Mouse (Mus musculus) CD4-positive, CD25-positive, alpha-beta regulatory T cell, adult 2 months (primary cell): Measurements from ENCODE around the gene Fkrp.

ENCODE experiments used
- DNase-seq: peaks from one replicate; pipeline ENCODE4 v3.0.0-alpha.2; 2012; ENCODE audit warnings: low read depth, low spot score

The Fkrp gene

DNA sequence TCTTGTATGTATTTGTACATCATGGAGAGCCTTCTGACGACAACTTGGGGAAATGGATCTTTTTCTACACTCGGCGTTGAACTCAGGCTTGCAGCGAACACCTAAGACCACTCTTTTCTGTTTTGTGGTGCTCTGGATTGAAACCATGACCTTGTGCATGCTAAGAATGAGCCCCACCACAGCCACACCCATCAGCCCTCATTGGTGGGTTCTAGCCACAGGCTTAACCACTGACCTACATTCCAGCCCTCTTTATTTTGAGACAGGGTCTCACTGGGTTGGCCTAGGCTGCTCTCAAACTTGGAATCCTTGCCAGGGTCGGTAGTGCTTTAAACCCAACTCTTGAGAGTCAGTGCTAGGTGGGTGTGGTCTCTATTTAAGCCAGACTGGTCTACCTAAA is 21.6 kb downstream of the Fkrp start:
- DNase-seq = no peak

DNA sequence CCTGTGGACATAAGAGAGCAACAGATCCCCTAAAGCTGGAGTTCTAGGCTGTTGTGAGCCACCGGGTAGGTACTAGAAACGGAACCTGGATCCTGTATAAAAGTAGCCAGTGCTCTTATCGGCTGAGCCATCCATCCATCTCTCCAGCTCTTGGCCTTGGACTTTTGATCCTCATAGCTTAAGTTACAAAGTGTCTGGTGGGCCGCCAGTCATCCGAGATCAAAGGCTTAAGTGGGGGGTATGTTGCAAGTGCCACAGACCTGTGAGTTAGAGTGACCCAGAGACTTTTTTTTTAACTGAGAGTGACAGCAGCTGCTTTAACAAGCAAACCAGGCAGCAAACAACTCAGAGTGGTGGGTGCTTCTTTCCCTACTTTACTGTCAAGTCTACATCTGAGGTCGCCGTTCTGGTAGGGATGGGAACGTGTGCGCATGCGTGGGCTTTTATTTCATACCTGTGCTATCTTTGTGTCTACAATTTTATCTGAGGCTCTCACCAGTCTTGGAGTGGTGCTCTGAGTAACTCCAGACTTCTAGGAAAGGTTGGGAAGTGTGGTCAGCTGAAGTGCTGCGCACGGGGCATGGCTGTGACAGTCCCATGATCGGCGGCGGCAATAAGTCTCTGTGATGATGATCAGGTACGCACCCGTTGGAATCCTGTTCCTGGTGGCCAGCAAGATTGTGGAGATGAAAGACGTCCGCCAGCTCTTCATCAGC is 23.4 kb downstream of the Fkrp start:
- DNase-seq = no peak

DNA sequence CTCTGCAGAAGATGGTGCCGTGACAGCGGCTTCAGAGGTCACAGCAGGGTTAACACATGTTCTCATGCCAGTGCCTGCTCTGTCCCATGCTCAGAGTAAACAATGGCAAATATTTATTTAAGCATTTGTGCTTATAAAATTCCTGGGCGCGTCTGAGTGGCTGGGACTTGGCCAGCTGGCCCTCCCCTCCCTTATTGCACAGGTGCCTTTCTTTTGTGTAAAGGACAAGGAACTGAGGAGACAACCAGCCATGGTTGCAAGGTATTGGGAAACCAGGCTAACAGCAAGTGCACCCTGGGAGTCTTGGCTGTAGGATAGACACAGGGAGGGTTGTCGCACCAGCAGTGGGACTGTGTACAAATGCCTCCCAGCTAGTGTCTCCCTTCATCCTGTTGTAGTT is 24.2 kb downstream of the Fkrp start:
- no peak for DNase-seq

DNA sequence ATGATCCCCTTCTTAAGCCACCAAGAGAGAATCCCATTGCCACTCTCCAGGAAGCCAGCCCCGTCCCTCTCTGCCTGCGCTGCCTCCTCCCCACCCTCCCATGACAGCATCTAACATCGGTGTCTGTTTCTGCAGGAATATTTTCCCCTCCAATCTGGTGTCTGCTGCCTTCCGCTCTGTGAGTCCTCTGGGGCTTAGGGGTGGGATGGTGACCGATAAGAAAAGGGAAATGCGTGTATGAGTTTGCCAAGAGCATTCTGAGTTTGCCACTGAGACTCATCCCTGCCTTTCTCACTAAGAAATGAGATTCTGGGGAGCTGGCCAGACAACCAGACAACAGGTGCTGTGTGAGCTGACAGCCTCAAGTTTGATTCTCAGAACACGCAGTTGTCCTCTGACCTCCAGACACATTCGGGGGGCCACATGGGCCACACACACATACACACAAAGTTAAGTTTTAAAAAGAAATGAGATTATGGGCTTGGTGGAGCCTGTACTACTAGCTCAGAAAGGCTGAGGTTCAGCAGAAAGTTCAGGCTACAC is 30.9 kb downstream of the Fkrp start:
- no peak for DNase-seq

DNA sequence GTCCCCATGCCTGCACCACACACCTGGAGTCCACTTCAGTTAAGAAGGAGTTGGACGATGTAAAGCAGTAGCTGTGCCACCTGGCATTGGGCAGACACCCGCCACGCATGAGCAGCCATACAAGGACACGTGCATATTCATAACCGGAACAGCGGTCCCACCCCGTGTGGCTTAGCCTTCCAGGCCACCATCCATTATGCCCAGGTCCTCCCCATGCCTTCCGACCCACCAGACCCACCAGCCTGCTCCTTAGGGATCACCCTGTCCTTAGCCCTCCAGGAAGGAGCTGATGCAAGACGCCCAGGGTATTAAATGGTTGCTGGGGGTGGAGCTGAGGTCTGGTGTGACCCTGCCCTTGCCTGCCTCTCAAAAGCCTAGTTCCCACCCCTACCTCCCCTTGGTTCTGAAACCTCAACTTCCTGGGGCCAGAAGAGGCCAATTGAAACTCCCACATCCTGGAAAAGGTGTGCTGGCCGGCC is 32.0 kb downstream of the Fkrp start:
- DNase-seq = peak; percentile 26

DNA sequence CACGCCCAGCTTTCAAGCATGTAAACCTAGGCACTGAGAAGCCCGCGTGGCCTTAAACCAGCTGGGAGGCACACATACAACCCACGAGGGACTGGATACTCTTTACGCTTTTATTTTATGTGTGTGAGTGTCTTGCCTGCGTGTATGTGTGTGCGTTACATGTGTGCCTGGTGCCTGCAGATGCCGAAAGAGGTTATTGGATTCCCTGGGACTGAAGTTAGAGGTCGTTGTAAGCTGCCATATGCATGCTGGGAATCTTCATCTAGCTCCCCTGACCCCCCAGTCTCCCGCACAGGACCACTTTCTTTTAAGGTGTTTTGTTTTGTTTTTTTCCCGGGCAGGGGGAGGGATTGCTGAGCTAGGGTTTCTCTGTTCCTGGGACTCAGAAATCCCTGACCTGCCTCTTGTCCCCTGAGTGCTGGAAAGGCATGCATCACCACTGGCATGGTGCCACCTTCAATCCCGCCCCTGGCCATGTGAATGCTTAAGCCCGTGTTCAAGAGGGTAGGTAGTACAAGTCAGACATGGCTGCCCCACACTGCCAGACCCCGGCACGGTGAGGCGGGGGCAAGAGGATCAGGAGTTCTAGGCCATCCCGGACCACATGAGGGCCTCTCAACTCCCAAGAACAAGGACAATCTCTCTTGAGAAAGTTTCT is 32.6 kb downstream of the Fkrp start:
- DNase-seq = no peak

DNA sequence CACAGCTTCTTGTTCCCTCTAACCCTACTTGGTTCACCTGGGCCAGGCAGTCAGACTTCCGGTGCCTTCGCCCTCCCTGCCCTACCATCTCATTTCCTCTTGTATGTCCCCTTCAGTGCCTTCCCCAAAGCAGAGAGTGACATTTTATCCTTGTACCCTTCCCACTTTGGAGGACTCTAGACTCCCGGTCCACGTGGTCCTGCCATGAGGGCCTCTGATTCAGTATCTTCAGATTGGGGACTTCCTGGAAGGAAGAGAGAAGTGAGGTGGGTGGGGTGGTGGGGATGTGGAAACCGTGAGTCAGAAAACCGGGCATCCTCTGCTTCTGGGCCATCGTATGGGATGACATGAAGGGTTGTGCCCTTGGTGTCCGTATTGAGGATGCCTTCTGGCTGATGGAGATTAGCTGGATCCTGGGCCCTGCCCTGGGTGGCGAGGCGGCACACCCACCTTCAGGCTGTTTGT is 33.3 kb downstream of the Fkrp start:
- DNase-seq = peak; percentile 67

DNA sequence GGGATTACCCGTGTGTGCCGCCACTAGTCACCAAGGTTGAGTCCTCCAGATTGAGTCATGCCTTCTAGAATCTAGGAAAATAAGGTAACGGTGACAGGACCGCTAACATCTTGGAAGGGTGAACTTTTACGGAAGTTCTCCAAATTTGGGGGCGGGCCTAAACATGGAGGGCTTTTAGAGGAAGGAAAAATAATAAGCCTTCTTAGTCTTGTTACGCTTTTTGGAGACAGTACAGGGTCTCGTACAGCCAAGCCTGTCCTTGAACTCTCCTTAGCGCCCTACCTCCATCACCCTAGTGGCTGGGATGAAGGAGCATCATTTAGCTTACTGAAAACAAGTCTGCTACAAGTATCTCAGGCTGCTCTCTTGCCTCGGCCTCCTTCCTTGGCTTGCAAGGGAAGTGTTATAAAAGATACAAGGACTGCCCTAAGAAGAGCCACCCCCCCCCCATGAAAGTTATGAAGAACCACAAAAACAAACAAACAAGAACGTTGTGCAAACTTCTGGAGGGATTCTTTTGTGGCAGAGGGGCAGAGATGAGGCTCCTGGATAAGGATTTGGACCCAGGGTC is 33.9 kb downstream of the Fkrp start:
- DNase-seq = peak; percentile 44

DNA sequence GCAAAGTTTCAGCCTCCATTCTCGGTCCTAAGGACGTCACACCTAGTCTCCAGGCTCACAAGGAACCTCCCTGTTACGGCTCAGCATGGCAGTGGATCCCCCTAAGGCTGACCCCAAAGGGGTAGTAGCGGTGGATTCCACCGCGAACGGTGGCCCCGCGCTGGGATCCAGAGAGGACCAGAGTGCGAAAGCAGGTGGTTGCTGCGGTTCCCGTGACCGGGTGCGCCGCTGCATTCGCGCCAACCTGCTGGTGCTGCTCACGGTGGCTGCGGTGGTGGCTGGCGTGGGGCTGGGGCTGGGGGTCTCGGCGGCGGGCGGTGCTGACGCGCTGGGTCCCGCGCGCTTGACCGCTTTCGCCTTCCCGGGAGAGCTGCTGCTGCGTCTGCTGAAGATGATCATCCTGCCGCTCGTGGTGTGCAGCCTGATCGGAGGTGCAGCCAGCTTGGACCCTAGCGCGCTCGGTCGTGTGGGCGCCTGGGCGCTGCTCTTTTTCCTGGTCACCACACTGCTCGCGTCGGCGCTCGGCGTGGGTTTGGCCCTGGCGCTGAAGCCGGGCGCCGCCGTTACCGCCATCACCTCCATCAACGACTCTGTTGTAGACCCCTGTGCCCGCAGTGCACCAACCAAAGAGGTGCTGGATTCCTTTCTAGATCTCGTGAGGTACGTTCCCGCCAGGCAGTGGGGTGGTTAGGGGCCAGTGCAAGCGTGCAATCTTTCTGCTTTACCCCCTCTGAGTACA is 34.5 kb downstream of the Fkrp start:
- peak; percentile 52 for DNase-seq

DNA sequence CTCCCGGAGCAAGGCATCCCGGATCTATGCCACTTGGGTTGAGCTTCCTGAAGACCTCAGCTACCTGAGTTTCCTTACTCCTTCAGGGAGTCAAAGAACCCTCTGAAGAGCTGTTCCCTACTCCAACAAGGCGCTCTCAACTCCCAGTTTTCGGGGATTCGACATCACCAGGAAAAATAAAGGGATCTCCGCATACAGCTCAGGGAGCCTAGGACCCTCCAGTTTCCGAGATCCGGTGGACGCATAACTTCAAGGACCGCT is 35.0 kb downstream of the Fkrp start:
- no peak for DNase-seq

DNA sequence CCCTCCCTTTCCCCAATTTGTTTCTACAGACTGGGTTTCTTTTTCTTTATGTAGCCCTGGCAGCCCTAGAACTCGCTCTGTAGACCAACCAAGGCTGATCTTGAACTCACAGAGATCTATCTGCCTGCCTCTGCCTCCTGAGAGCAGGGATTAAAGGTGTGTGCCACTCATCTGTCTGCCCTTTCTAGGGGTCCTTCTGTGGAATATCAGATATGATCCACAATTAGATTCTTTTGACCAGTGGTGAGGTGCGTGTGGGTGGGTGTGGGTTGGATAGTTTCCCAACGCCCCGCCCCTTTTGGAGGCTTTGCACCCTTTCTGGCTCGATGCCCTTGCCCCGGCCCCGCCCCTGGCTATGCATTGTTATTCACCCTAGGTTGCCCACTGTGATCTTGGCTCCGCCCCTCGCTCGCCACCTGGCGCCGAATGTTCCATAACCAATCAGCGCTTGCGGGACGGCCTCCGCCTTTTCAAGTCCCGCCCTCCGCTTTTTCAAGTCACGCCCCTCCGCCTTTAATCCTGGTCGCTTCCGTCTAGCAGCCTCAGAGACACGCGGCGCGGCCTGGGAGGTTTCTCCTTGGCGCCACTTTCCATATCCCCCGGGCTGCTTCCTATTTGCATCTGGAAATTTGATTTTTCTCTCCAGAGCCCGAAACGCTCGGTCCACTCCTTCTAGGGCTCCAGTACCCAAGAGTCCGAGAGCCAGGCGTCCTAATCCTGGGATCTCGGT is 35.5 kb downstream of the Fkrp start, which contains the start of gene Slc1a5:
Gene Slc1a5, plus strand, starts transcription at position 516 of the 730 bp plus-strand sequence.
- peak; percentile 97 for DNase-seq

DNA sequence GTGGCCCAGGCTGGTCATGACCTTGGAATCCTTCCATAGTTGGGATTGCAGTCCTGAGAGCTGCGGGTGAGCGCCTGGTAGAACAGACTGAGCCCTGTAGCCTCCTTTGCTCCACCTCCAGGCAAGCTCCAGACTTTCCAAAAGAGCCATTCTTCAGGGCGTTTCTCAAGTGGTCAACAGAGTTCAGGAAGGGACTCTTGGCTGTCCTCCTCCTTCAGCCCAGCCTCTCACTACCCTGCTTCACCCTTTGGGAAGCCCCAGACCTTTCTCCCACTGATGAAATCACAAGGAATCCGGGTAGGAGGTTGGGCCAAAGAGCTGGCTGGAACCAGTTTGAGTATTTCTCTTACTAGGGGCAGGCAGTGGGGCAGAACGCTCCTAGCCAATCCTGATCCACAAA is 36.5 kb downstream of the Fkrp start:
- no peak for DNase-seq

DNA sequence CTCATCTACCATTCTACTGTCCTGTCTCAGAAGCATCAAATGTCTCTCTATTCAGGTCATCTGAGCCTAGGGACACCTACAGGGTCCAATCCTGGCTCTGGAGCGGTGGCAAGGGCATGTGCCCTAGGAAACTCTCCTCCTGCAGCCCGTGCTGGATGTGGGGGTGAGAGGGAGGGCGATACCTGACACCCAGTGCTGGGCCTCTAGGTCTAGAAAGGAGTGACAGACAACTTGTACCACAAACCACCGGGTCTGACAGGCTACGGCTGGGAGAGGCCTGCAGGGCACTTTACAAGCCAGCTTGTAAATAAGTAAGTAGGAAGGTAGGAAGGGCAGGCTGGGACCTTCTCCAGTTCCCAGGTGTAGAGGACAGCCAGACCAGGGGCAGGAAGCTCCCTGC is 40.6 kb downstream of the Fkrp start:
- no peak for DNase-seq

DNA sequence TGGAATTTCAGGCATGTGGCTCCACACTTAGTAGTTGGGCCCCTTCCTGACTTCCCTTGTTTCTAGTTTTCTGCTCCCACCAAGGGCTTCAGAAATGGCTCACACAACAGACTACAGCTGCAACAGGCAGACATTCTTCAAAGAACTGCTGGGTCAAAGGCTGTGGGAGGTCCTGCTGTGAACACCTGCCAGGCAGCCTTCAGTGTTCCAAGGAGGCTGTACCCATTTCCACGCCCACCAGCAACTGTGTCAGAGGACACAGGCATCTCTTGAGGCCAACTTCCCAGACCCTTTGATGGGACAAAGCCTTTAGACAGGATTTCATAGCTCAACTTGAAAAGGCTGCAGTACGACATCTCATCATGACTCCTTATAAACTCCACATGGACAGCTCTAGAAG is 50.1 kb downstream of the Fkrp start:
- DNase-seq = no peak

DNA sequence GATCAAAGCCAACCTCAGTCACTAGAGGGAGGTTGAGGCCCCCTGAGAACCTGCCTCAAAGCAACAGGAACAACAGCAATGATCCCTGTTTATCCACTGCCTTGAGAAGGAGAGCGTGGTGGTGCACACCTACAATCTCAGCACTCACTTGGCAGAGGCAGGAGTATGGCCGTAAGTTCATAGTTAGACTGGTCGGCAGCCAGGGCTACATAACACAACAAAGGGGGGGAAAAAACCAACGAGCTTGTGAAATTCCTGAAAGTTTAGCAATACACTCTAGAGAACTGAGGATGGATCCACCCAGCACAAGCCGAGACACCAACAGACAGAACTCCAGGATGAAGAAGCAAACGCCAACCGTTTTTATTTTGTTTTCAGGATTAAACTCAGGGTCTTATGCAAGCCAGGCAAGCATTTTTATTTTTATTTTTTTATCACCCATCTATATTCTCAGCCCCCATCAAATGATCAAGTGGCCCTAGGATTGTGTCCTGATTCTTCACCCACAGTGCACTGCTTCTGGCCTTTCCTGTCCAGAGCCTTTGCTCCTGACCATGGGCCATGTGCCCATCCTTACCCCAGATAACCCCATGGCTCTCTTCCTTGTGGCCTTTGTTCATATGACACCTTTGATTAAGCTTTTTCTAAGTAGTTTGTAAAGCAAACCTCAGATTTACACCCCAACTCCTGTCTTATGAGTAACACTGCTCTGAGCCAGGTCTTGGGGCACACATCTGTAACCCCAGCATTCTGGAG is 52.9 kb downstream of the Fkrp start:
- DNase-seq = no peak

DNA sequence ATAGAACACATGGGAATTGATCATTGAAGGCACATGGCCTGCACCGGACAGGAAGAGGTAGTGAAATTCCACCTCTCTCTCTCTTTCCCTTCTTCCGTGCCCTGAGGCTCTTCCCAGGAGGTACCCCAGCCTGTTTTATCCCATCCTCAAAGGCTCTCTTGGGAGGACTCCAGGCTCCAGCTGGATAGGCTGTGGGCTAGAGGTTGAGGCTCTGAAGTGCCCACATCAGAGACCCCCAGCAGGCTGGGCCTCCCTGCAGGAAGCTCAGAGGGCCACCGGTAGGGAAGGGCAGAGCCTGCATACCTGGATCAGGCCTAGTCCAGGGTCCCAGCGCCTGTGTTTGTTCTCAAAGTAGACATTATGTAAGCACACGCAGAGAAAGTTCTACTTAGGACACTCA is 54.9 kb downstream of the Fkrp start:
- no peak for DNase-seq

DNA sequence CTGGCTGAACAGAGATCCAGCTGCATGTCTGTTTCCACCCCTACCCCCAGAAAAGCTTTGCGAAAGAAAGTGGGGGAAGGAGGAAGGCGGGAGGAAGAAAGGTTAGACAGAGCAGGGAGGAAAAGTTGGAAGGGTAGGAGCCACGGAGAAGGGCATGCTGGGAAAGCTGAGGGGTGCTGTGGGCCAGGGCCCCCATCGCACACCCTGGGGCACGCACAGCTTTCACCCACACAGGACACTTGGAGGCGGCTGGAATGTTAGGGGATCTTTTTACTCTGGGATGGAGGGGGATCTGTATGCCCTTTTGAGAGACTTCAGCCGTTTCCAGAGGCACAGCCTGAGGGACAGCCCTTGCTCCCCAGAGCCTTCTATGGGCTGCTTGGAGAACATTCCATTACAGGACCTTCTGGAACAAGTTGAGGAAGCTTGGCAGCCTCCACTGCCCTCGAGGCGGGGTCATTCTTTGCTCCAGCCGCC is 55.5 kb downstream of the Fkrp start:
- DNase-seq = no peak

DNA sequence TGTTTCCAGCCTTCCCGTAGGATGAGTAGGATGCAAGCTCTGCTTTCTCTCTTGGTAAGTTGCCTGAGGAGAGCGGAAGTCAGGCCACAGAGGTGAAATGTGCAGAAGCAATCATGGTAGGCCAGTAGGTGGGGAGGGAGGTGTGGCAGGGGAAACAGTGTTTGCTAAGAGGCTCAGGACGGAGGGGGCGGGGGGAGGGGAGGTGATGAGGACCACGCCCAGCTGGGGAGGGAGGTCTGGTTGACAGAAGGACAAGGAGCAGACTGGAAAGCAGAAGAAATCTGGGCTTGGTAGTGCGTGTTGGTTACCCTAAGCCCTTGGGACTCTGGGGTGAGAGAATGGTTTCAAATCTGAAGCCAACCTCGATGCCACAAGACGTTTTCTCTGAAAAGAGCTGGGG is 56.2 kb downstream of the Fkrp start:
- DNase-seq = peak; percentile 66
